Mouse (Mus musculus): ENCODE data around the gene Mpp6. TPM values are rescaled to one million over a fixed set of nuclear protein-coding genes. Genes with fewer than 3 reads are reported as not detected.

Mpp6 gene
- polyA plus RNA-seq, 1 experiment from 2014 or later, result 79.0 TPM

- Histone ChIP-seq H3K27ac (ENCODE audit: low read depth, low read length) (no peak overlapping the region), H3K9me3 (ENCODE audit: control insufficient read depth, low read length) (no peaks in the 10 kb centered on the region), H3K27me3 (replicated peaks; ENCODE audit: control insufficient read depth, insufficient read depth, low read length) (no peaks in the 10 kb centered on the region), H3K36me3 (ENCODE audit: control insufficient read depth, insufficient read depth, low read length) (no peaks in the 10 kb centered on the region), H3K4me2 (no peak overlapping the region), H3K4me1 (replicated peaks; ENCODE audit: control insufficient read depth, insufficient read depth, low read length) (no peaks in the 10 kb centered on the region), H3K4me3 (ENCODE audit: low read depth, low read length) (no peak overlapping the region), H3K9ac (ENCODE audit: low read depth, low read length) (no peak overlapping the region)
- DNase-seq (ENCODE audit: low spot score), result no peak
- 72% methylated on average over 7 of the region's 7 CpGs for WGBS
- no peak for ATAC-seq (replicated peaks; ENCODE audit: low FRiP score)
Measured at GRCm38 (mm10) chr6:50091462-50092154, 18.4 kb upstream of the Mpp6 start.

GRCm38 (mm10) chr6:50109201-50109756 is 762 bp upstream of the Mpp6 start:
- ATAC-seq (replicated peaks; ENCODE audit: low FRiP score), result no peak
- WGBS, result 3% methylated on average over 15 of the region's 15 CpGs
- peak overlapping the region; percentile 92 for H3K9ac ChIP-seq (ENCODE audit: low read depth, low read length)

GRCm38 (mm10) chr6:50110379-50110941 is 419 bp downstream of the Mpp6 start:
- DNase-seq (ENCODE audit: low spot score) (peak; percentile 60), ATAC-seq (replicated peaks; ENCODE audit: low FRiP score) (peak; percentile 68)
- Histone ChIP-seq H3K27ac (ENCODE audit: low read depth, low read length) (peak overlapping the region; percentile 80), H3K4me3 (ENCODE audit: low read depth, low read length) (peak overlapping the region; percentile 91), H3K9ac (ENCODE audit: low read depth, low read length) (peak overlapping the region; percentile 92), H3K27me3 (replicated peaks; ENCODE audit: control insufficient read depth, insufficient read depth, low read length) (peaks cover 6% of the 10 kb centered on the region), H3K4me2 (peak overlapping the region; percentile 91), H3K9me3 (ENCODE audit: control insufficient read depth, low read length) (no peaks in the 10 kb centered on the region), H3K36me3 (ENCODE audit: control insufficient read depth, insufficient read depth, low read length) (no peaks in the 10 kb centered on the region), H3K4me1 (replicated peaks; ENCODE audit: control insufficient read depth, insufficient read depth, low read length) (peaks cover 11% of the 10 kb centered on the region)
- under 1% methylated on average over 58 of the region's 72 CpGs for WGBS

More at GRCm38 (mm10) chr6:50109201-50109756, 762 bp upstream of the Mpp6 start:
- Histone ChIP-seq H3K36me3 (ENCODE audit: control insufficient read depth, insufficient read depth, low read length) (no peaks in the 10 kb centered on the region), H3K27ac (ENCODE audit: low read depth, low read length) (no peak overlapping the region), H3K4me2 (peak overlapping the region; percentile 91), H3K9me3 (ENCODE audit: control insufficient read depth, low read length) (no peaks in the 10 kb centered on the region), H3K4me3 (ENCODE audit: low read depth, low read length) (peak overlapping the region; percentile 91), H3K27me3 (replicated peaks; ENCODE audit: control insufficient read depth, insufficient read depth, low read length) (peaks cover 6% of the 10 kb centered on the region), H3K4me1 (replicated peaks; ENCODE audit: control insufficient read depth, insufficient read depth, low read length) (peaks cover 9% of the 10 kb centered on the region)
- DNase-seq (ENCODE audit: low spot score), result no peak

- Histone ChIP-seq H3K27me3 (replicated peaks; ENCODE audit: control insufficient read depth, insufficient read depth, low read length) (peaks cover 6% of the 10 kb centered on the region), H3K4me3 (ENCODE audit: low read depth, low read length) (peak overlapping the region; percentile 91), H3K4me1 (replicated peaks; ENCODE audit: control insufficient read depth, insufficient read depth, low read length) (peaks cover 11% of the 10 kb centered on the region), H3K9ac (ENCODE audit: low read depth, low read length) (peak overlapping the region; percentile 92), H3K4me2 (peak overlapping the region; percentile 91), H3K36me3 (ENCODE audit: control insufficient read depth, insufficient read depth, low read length) (no peaks in the 10 kb centered on the region), H3K27ac (ENCODE audit: low read depth, low read length) (peak overlapping the region; percentile 80; the same call in 1 of the 2 replicates), H3K9me3 (ENCODE audit: control insufficient read depth, low read length) (no peaks in the 10 kb centered on the region)
- ATAC-seq (replicated peaks; ENCODE audit: low FRiP score), result no peak
- WGBS, result 4% methylated on average over 6 of the region's 6 CpGs
- DNase-seq (ENCODE audit: low spot score), result no peak
Measured at GRCm38 (mm10) chr6:50111111-50111655, 1.1 kb downstream of the Mpp6 start.

- peaks cover 6% of the 10 kb centered on the region for H3K27me3 ChIP-seq (replicated peaks; ENCODE audit: control insufficient read depth, insufficient read depth, low read length)
- no peak overlapping the region for H3K9ac ChIP-seq (ENCODE audit: low read depth, low read length)
- H3K4me3 ChIP-seq (ENCODE audit: low read depth, low read length), result no peak overlapping the region; the same call in 1 of the 2 replicates
- H3K9me3 ChIP-seq (ENCODE audit: control insufficient read depth, low read length), result no peaks in the 10 kb centered on the region
- peaks cover 11% of the 10 kb centered on the region for H3K4me1 ChIP-seq (replicated peaks; ENCODE audit: control insufficient read depth, insufficient read depth, low read length)
- WGBS, result 2% methylated on average over 8 of the region's 8 CpGs
- H3K36me3 ChIP-seq (ENCODE audit: control insufficient read depth, insufficient read depth, low read length), result no peaks in the 10 kb centered on the region
- peak; percentile 71 for DNase-seq (ENCODE audit: low spot score)
- peak; percentile 54 for ATAC-seq (replicated peaks; ENCODE audit: low FRiP score)
- H3K27ac ChIP-seq (ENCODE audit: low read depth, low read length), result no peak overlapping the region
- peak overlapping the region; percentile 32 for H3K4me2 ChIP-seq
Measured at GRCm38 (mm10) chr6:50112775-50113174, 2.7 kb downstream of the Mpp6 start.

GRCm38 (mm10) chr6:50114280-50114679 is 4.2 kb downstream of the Mpp6 start:
- whole genome bisulfite sequencing, result 63% methylated on average over 6 of the region's 6 CpGs
- H3K9me3 ChIP-seq (ENCODE audit: control insufficient read depth, low read length), result no peaks in the 10 kb centered on the region
- no peak for ATAC-seq (replicated peaks; ENCODE audit: low FRiP score)
- no peak overlapping the region for H3K9ac ChIP-seq (ENCODE audit: low read depth, low read length)
- H3K27me3 ChIP-seq (replicated peaks; ENCODE audit: control insufficient read depth, insufficient read depth, low read length), result no peaks in the 10 kb centered on the region
- no peaks in the 10 kb centered on the region for H3K36me3 ChIP-seq (ENCODE audit: control insufficient read depth, insufficient read depth, low read length)
- no peak overlapping the region for H3K4me3 ChIP-seq (ENCODE audit: low read depth, low read length)
- H3K27ac ChIP-seq (ENCODE audit: low read depth, low read length), result no peak overlapping the region
- no peak for DNase-seq (ENCODE audit: low spot score)
- no peak overlapping the region for H3K4me2 ChIP-seq
- peaks cover 8% of the 10 kb centered on the region for H3K4me1 ChIP-seq (replicated peaks; ENCODE audit: control insufficient read depth, insufficient read depth, low read length)

GRCm38 (mm10) chr6:50120931-50121330 is 10.9 kb downstream of the Mpp6 start:
- Histone ChIP-seq H3K27me3 (replicated peaks; ENCODE audit: control insufficient read depth, insufficient read depth, low read length) (no peaks in the 10 kb centered on the region), H3K9me3 (ENCODE audit: control insufficient read depth, low read length) (no peaks in the 10 kb centered on the region), H3K27ac (ENCODE audit: low read depth, low read length) (no peak overlapping the region), H3K4me1 (replicated peaks; ENCODE audit: control insufficient read depth, insufficient read depth, low read length) (no peaks in the 10 kb centered on the region), H3K4me2 (no peak overlapping the region), H3K4me3 (ENCODE audit: low read depth, low read length) (no peak overlapping the region), H3K9ac (ENCODE audit: low read depth, low read length) (no peak overlapping the region), H3K36me3 (ENCODE audit: control insufficient read depth, insufficient read depth, low read length) (peaks cover under 1% of the 10 kb centered on the region; the same call in 1 of the 2 replicates)
- WGBS, result 83% methylated on average over 1 of the region's 1 CpGs
- DNase-seq (ENCODE audit: low spot score) (no peak), ATAC-seq (replicated peaks; ENCODE audit: low FRiP score) (no peak)

- Histone ChIP-seq H3K4me1 (replicated peaks; ENCODE audit: control insufficient read depth, insufficient read depth, low read length) (no peaks in the 10 kb centered on the region), H3K9me3 (ENCODE audit: control insufficient read depth, low read length) (no peaks in the 10 kb centered on the region), H3K9ac (ENCODE audit: low read depth, low read length) (no peak overlapping the region), H3K4me2 (no peak overlapping the region), H3K27ac (ENCODE audit: low read depth, low read length) (no peak overlapping the region), H3K36me3 (ENCODE audit: control insufficient read depth, insufficient read depth, low read length) (peaks cover 9% of the 10 kb centered on the region; the same call in 1 of the 2 replicates), H3K27me3 (replicated peaks; ENCODE audit: control insufficient read depth, insufficient read depth, low read length) (no peaks in the 10 kb centered on the region), H3K4me3 (ENCODE audit: low read depth, low read length) (no peak overlapping the region)
- WGBS, result 92% methylated on average over 4 of the region's 4 CpGs
- DNase-seq (ENCODE audit: low spot score), result no peak
- no peak for ATAC-seq (replicated peaks; ENCODE audit: low FRiP score)
Measured at GRCm38 (mm10) chr6:50122835-50123234, 12.8 kb downstream of the Mpp6 start.

All from liver, embryonic 11.5 days (tissue).